Mouse (Mus musculus) MEL (cell line): ENCODE measurements around the gene Galnt17. TPM values are rescaled to one million over a fixed set of nuclear protein-coding genes. Genes with fewer than 3 reads are reported as not detected.

Experiments used
- DNase-seq: peaks from one replicate; pipeline ENCODE4 v3.0.0; 2011; ENCODE audit warnings: low read depth, low spot score
- H3K27ac ChIP-seq: 2 replicates; pipeline ENCODE4 v1.5.1; 2012; ENCODE audit warnings: low read depth, mild to moderate bottlenecking, control low read depth, low read length, moderate library complexity; ENCODE audit not compliant: control insufficient read depth
- H3K27me3 ChIP-seq, 2 experiments: fragments of 150-350 bp in 1 of 2; sonication (generic) in 1 of 2; 2 replicates each; pipeline ENCODE4 v1.6.1; 2012; ENCODE audit warnings: low read length in 2 of 2, mild to moderate bottlenecking in 2 of 2, improper control_type of control experiment in 1 of 2, moderate library complexity in 1 of 2; ENCODE audit not compliant: insufficient read depth in 2 of 2, control insufficient read depth in 1 of 2
- H3K36me3 ChIP-seq, 2 experiments: 2 replicates each; pipeline ENCODE4 v1.6.1; 2012 to 2014; ENCODE audit warnings: low read length in 2 of 2, improper control_type of control experiment in 1 of 2, inconsistent platforms in 1 of 2, mild to moderate bottlenecking in 1 of 2; ENCODE audit not compliant: insufficient read depth in 2 of 2, control insufficient read depth in 1 of 2
- H3K4me1 ChIP-seq, 2 experiments: fragments of 150-350 bp in 1 of 2; sonication (generic) in 1 of 2; 2 replicates each; pipeline ENCODE4 v1.6.1; 2012; ENCODE audit warnings: low read length in 2 of 2, improper control_type of control experiment in 1 of 2, mild to moderate bottlenecking in 1 of 2; ENCODE audit not compliant: insufficient read depth in 2 of 2, control insufficient read depth in 1 of 2
- H3K4me3 ChIP-seq, 2 experiments: fragments of 150-350 bp in 1 of 2; sonication (generic) in 1 of 2; 2 replicates each; pipeline ENCODE4 v1.5.1; 2012; ENCODE audit warnings: low read depth in 2 of 2, low read length in 2 of 2, mild to moderate bottlenecking in 2 of 2, moderate library complexity in 2 of 2, control low read depth in 1 of 2, improper control_type of control experiment in 1 of 2; ENCODE audit not compliant: control insufficient read depth in 1 of 2, insufficient read depth in 1 of 2
- H3K79me2 ChIP-seq: 2 replicates; pipeline ENCODE4 v1.6.1; 2012; ENCODE audit warnings: mild to moderate bottlenecking, low read length, moderate library complexity; ENCODE audit not compliant: control insufficient read depth, poor library complexity, insufficient read depth
- H3K9ac ChIP-seq: 2 replicates; pipeline ENCODE4 v1.6.1; 2012; ENCODE audit warnings: low read depth, mild to moderate bottlenecking, control low read depth, low read length, moderate library complexity; ENCODE audit not compliant: control insufficient read depth, poor library complexity, severe bottlenecking
- H3K9me3 ChIP-seq: fragments of 150-350 bp; sonication (generic); replicated peaks from 2 replicates; pipeline ENCODE4 v1.6.1; 2012; ENCODE audit warnings: mild to moderate bottlenecking, low read length, improper control_type of control experiment, moderate library complexity; ENCODE audit not compliant: insufficient read depth
- CHD1 ChIP-seq: IDR thresholded peaks from 2 replicates; pipeline ENCODE4 v1.6.1; 2012; ENCODE audit warnings: low read depth, mild to moderate bottlenecking, inconsistent platforms, low read length, improper control_type of control experiment
- CHD2 ChIP-seq: IDR thresholded peaks from 2 replicates; pipeline ENCODE4 v1.6.1; 2011; ENCODE audit warnings: low read length, improper control_type of control experiment
- E2F4 ChIP-seq: IDR thresholded peaks from 2 replicates; pipeline ENCODE4 v1.6.1; 2011; ENCODE audit warnings: low read depth, low read length, improper control_type of control experiment, borderline replicate concordance
- GABPA ChIP-seq: IDR thresholded peaks from 2 replicates; pipeline ENCODE4 v1.6.1; 2012; ENCODE audit warnings: low read depth, mild to moderate bottlenecking, inconsistent platforms, low read length, improper control_type of control experiment, moderate library complexity
- HCFC1 ChIP-seq: IDR thresholded peaks from 2 replicates; pipeline ENCODE4 v1.6.1; 2012; ENCODE audit warnings: low read depth, mild to moderate bottlenecking, inconsistent platforms, low read length, improper control_type of control experiment, moderate library complexity
- JUND ChIP-seq: IDR thresholded peaks from 2 replicates; pipeline ENCODE4 v1.6.1; 2011; ENCODE audit warnings: low read depth, mild to moderate bottlenecking, improper control_type of control experiment, low read length
- KAT2A ChIP-seq: conservative IDR thresholded peaks from 2 replicates; pipeline ENCODE4 v1.6.1; 2012; ENCODE audit warnings: low read depth, low read length, improper control_type of control experiment, inconsistent platforms
- MAX ChIP-seq: IDR thresholded peaks from 2 replicates; pipeline ENCODE4 v1.6.1; 2011; ENCODE audit warnings: low read length, improper control_type of control experiment
- MEF2A ChIP-seq: IDR thresholded peaks from 2 replicates; pipeline ENCODE4 v1.6.1; 2014; ENCODE audit warnings: low read depth, mild to moderate bottlenecking, inconsistent platforms, low read length, improper control_type of control experiment; ENCODE audit not compliant: poor library complexity, insufficient replicate concordance, severe bottlenecking; ENCODE audit errors: extremely low read depth
- MXI1 ChIP-seq: IDR thresholded peaks from 2 replicates; pipeline ENCODE4 v1.6.1; 2011; ENCODE audit warnings: mild to moderate bottlenecking, low read depth, low read length, improper control_type of control experiment
- NRF1 ChIP-seq: IDR thresholded peaks from 2 replicates; pipeline ENCODE4 v1.6.1; 2014; ENCODE audit warnings: low read depth, mild to moderate bottlenecking, inconsistent platforms, low read length, improper control_type of control experiment, moderate library complexity; ENCODE audit not compliant: poor library complexity, insufficient read depth, severe bottlenecking
- POLR2A ChIP-seq, 2 experiments: IDR thresholded peaks; 2 replicates each; pipeline ENCODE4 v1.6.1; 2011 to 2012; ENCODE audit warnings: low read length in 2 of 2, mild to moderate bottlenecking in 2 of 2, control low read depth in 1 of 2, improper control_type of control experiment in 1 of 2, low read depth in 1 of 2, moderate library complexity in 1 of 2; ENCODE audit not compliant: control insufficient read depth in 1 of 2, insufficient read depth in 1 of 2, poor library complexity in 1 of 2
- POLR2AphosphoS5 ChIP-seq: IDR thresholded peaks from 2 replicates; pipeline ENCODE4 v1.6.1; 2012; ENCODE audit warnings: low read depth, borderline replicate concordance, mild to moderate bottlenecking, inconsistent platforms, low read length, moderate library complexity, mixed read lengths
- TAL1 ChIP-seq: IDR thresholded peaks from 2 replicates; pipeline ENCODE4 v1.6.1; 2012; ENCODE audit warnings: mild to moderate bottlenecking, inconsistent platforms, low read length, moderate library complexity, mixed read lengths
- TBP ChIP-seq: IDR thresholded peaks from 2 replicates; pipeline ENCODE4 v1.8.0; 2011; ENCODE audit warnings: low read depth, low read length, improper control_type of control experiment
- TCF12 ChIP-seq: IDR thresholded peaks from 2 replicates; pipeline ENCODE4 v1.6.1; 2014; ENCODE audit warnings: low read depth, mild to moderate bottlenecking, inconsistent platforms, low read length, improper control_type of control experiment, moderate library complexity
- USF1 ChIP-seq: IDR thresholded peaks from 2 replicates; pipeline ENCODE4 v1.6.1; 2014; ENCODE audit warnings: low read depth, mild to moderate bottlenecking, inconsistent platforms, low read length, improper control_type of control experiment, moderate library complexity
- USF2 ChIP-seq, 2 experiments: IDR thresholded peaks; 2 replicates each; pipeline ENCODE4 v1.6.1; 2011 to 2012; ENCODE audit warnings: improper control_type of control experiment in 2 of 2, low read length in 2 of 2, borderline replicate concordance in 1 of 2, inconsistent platforms in 1 of 2, low read depth in 1 of 2, mild to moderate bottlenecking in 1 of 2; ENCODE audit not compliant: insufficient read depth in 1 of 2
- ZC3H11A ChIP-seq: IDR thresholded peaks from 2 replicates; pipeline ENCODE4 v1.6.1; 2012; ENCODE audit warnings: low read depth, mild to moderate bottlenecking, inconsistent platforms, low read length, improper control_type of control experiment
- ZNF384 ChIP-seq: IDR thresholded peaks from 2 replicates; pipeline ENCODE4 v1.6.1; 2012; ENCODE audit warnings: low read depth, mild to moderate bottlenecking, inconsistent platforms, low read length, improper control_type of control experiment
- polyA plus RNA-seq, 2 experiments: library from polyadenylated mRNA; stranded (reverse) in 1 of 2; unstranded in 1 of 2; fragments of >175 nt in 1 of 2; fragments of >200 nt in 1 of 2; gene quantifications; 2 replicates each; pipeline versions ENCODE4 v1.2.1 to v1.2.4; 2012; ENCODE audit warnings: low replicate concordance in 2 of 2, low read depth in 1 of 2; ENCODE audit not compliant: insufficient read length in 2 of 2, insufficient read depth in 1 of 2, missing spikeins in 1 of 2
- total RNA-seq: library from RNA; depleted of rRNA; stranded (reverse); fragments of 300-350 nt; gene quantifications from 2 replicates; pipeline ENCODE4 v1.2.3, GENCODE M21; 2012

The Galnt17 gene
- total and polyA plus RNA-seq, 3 experiments = not detected

- no peak for TF ChIP-seq TAL1
- TF ChIP-seq MEF2A = no peak
- TF ChIP-seq POLR2A (IDR thresholded peaks at IDR 0.05; ENCODE audit: control insufficient read depth in 1 of 2, insufficient read depth in 1 of 2, low read depth in 1 of 2, low read length in 2 of 2, poor library complexity in 1 of 2) = no peak
- no peak for TF ChIP-seq ZNF384
- TF ChIP-seq MXI1 = no peak
- TF ChIP-seq NRF1 = no peak
- TF ChIP-seq, all 39 proteins: peak for 0
- H3K4me1 ChIP-seq = no peaks in the 10 kb centered on the region
- no peak overlapping the region for H3K9ac ChIP-seq
- H3K4me3 ChIP-seq = no peak overlapping the region
- no peak for DNase-seq
- H3K9me3 ChIP-seq = no peaks in the 10 kb centered on the region
- no peaks in the 10 kb centered on the region for H3K79me2 ChIP-seq
- H3K27ac ChIP-seq = no peak overlapping the region
- no peaks in the 10 kb centered on the region for H3K27me3 ChIP-seq
- no peaks in the 10 kb centered on the region for H3K36me3 ChIP-seq
Observed at GRCm38 (mm10) chr5:130925681-130926080, 382.6 kb downstream of the Galnt17 start.

GRCm38 (mm10) chr5:130924245-130924827, 384.0 kb downstream of the Galnt17 start:
- Histone ChIP-seq H3K27ac (no peak overlapping the region), H3K27me3 (no peaks in the 10 kb centered on the region)
- TF ChIP-seq NRF1 (no peak), MXI1 (no peak), CHD2 (no peak), CHD1 (no peak), KAT2A (no peak), TBP (no peak), HCFC1 (no peak), E2F4 (no peak)
- TF ChIP-seq, all 39 proteins: peak for 0
- Histone ChIP-seq H3K9me3 (no peaks in the 10 kb centered on the region), H3K4me1 (no peaks in the 10 kb centered on the region), H3K4me3 (no peak overlapping the region), H3K79me2 (no peaks in the 10 kb centered on the region), H3K36me3 (no peaks in the 10 kb centered on the region), H3K9ac (no peak overlapping the region)
- no peak for DNase-seq

- Histone ChIP-seq H3K4me3 (no peak overlapping the region), H3K79me2 (no peaks in the 10 kb centered on the region), H3K9ac (no peak overlapping the region), H3K4me1 (no peaks in the 10 kb centered on the region), H3K27me3 (no peaks in the 10 kb centered on the region), H3K36me3 (no peaks in the 10 kb centered on the region), H3K9me3 (no peaks in the 10 kb centered on the region), H3K27ac (no peak overlapping the region)
- TF ChIP-seq E2F4 (no peak), NRF1 (no peak), GABPA (no peak), POLR2A (IDR thresholded peaks at IDR 0.05; ENCODE audit: control insufficient read depth in 1 of 2, insufficient read depth in 1 of 2, low read depth in 1 of 2, low read length in 2 of 2, poor library complexity in 1 of 2) (no peak), CHD2 (no peak), TAL1 (no peak), USF2 (IDR thresholded peaks at IDR 0.05; ENCODE audit: borderline replicate concordance in 1 of 2, insufficient read depth in 1 of 2, low read depth in 1 of 2, low read length in 2 of 2) (no peak), POLR2AphosphoS5 (no peak), JUND (no peak), CHD1 (no peak), MAX (no peak), TCF12 (no peak), MEF2A (no peak), MXI1 (no peak), USF1 (no peak), ZC3H11A (no peak)
- peak; percentile 2 for DNase-seq
Observed at GRCm38 (mm10) chr5:130919969-130920368, 388.3 kb downstream of the Galnt17 start.
